Mouse (Mus musculus): Measurements from ENCODE around the gene Ralgapa1.
A peak's percentile ranks its signal among the peaks of the same experiment; 100 is the strongest.

Ralgapa1 gene

DNA sequence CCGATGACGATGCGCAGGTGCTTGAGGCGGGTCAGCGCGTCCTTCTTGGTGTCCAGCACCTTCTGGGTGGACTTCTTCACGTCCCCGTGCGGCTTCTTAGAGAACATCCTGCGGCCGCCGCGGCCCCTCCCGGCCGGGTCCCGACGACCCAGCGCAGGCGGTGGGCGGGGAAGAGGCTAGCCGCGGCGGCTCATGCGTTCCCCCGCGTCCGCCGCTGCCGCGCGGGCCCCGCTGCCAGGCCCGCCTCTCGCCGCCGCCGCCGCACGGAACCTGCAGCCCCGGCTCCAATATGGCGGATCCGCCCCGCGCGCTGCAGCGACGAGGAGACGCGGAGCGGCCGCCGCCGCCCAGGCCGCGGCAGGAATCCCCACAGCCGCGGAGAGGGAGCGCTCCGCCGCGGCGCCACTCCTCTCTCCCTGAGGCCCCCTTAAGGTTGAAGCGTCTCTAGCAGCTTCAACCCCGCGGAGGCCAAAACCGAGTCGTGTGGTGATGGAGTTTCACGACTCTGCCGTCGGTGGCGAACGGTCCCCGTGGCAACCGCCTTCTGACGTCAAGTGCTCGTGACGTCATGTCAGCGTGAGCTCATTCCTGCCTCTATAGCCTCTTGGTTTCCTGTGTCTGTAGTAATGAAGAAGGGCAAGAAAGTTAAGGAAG is at the start of gene Ralgapa1:
Ralgapa1 (minus strand) TSS at position 507 of the 654 bp plus-strand sequence.
- peak; percentile 84 for DNase-seq (ENCODE audit: low read depth)

- DNase-seq (ENCODE audit: low read depth): no peak
These were observed 48.8 kb upstream of the Ralgapa1 start for GRCm38 (mm10) chr12:55869622-55870322.

DNA sequence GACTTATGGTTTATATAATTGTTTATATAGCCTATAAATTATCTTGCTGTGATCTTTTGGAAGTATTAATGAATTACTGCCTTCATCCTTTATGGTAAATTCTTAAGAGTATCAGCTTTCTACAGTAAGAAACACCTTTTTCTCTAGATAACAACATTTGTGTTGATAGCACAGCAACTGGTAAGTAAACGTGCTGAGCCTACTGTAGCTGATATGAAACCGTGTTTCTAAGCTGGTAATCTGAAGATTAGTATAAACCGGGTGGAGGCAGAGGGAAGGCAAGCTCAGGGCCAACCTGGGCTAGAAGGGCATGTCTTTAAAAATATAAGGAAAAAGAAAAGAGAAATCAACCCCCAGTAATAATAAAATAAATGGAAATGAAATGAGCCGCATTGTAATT is 46.8 kb upstream of the Ralgapa1 start:
- no peak for DNase-seq (ENCODE audit: low read depth)

- no peak for DNase-seq (ENCODE audit: low read depth)
These were observed 39.7 kb upstream of the Ralgapa1 start for GRCm38 (mm10) chr12:55860631-55861030.

GRCm38 (mm10) chr12:55859409-55860349 is 38.7 kb upstream of the Ralgapa1 start:
- DNase-seq (ENCODE audit: low read depth): peak; percentile 54

DNA sequence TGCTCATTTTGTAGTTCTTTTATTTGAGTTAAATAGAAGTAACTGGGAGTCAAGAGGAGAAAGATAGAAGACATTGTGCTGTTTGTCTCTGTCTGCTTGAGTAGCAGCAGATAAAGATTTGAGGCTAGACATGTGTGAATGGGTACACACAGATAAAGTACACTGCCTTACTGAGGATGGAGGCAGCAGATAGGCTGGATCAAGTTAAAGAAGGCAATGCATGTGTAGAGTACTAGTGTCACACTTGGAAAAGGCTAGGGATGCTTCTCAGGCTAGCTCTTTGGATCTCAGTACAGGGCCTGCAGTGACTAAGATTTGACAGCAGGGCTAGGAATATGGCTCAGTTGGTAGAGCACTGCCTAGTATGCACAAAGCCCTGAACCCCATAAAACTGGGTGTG is 29.7 kb upstream of the Ralgapa1 start:
- peak; percentile 43 for DNase-seq (ENCODE audit: low read depth)

GRCm38 (mm10) chr12:55847851-55848250 is 26.9 kb upstream of the Ralgapa1 start:
- no peak for DNase-seq (ENCODE audit: low read depth)

GRCm38 (mm10) chr12:55846741-55847140 is 25.8 kb upstream of the Ralgapa1 start:
- DNase-seq (ENCODE audit: low read depth): peak; percentile 45

- no peak for DNase-seq (ENCODE audit: low read depth)
These were observed 16.5 kb upstream of the Ralgapa1 start for GRCm38 (mm10) chr12:55837495-55837894.

DNA sequence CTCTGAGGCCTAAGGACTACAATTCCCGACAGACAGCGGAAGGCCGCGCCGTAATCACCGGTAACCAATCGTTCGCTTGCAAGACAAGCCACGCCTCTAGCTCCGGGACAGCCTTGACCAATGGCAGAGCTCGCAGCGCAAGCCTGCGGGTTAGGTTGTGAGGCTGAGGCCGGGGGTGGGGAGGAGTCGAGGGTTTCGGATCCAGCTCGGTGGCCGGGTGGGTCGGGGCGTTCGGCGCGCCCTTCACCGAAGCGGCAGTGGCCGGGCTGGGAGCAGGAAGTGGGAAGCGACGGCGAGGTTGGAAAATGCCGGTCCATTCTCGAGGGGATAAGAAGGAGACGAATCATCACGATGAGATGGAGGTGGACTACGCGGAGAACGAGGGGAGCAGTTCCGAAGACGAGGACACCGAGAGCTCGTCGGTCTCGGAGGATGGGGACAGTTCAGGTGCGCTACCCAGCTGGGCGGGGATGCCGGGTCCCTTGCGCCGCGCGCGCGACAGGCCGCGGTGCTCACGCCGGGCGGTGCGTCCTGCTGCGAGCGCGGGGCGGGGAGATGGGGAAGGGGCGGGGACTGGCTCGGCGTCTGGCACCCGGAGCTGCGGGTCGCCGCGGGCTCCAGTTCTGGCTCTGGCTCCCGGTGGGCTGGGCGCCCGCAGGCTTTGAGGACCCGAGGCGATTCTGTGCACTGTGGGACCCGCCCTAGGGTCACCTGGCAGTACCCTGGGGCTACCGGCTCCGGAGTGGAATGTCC is 15.4 kb upstream of the Ralgapa1 start, which contains the start of gene Brms1l:
Brms1l (plus strand) TSS at position 126 of the 753 bp plus-strand sequence.
- peak; percentile 95 for DNase-seq (ENCODE audit: low read depth)

- DNase-seq (ENCODE audit: low read depth): no peak
These were observed 14.9 kb upstream of the Ralgapa1 start for GRCm38 (mm10) chr12:55835857-55836198.

- DNase-seq (ENCODE audit: low read depth): no peak
These were observed 13.9 kb upstream of the Ralgapa1 start for GRCm38 (mm10) chr12:55834891-55835290.

- no peak for DNase-seq (ENCODE audit: low read depth)
These were observed 13.1 kb upstream of the Ralgapa1 start for GRCm38 (mm10) chr12:55833906-55834625.

- DNase-seq (ENCODE audit: low read depth): no peak
These were observed 12.0 kb upstream of the Ralgapa1 start for GRCm38 (mm10) chr12:55832961-55833360.

DNA sequence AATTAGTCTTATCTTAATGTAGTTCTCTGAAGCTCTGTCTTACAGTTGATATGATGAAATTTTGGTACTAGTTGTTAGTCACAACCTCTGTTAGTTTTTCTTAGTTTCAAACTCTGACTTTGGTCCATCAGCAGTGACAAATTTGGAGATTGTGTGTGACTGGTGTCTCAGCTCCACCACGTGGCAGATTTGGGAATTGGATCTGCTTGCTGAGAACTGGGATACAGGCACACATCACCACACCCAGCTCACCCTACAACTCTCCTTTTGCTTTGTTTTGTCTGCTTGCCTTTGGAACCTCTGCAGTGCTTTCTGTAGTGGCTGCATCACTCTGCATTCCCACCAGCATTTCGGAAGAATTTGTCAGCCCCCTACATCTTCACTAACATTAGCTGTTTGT is 10.1 kb upstream of the Ralgapa1 start:
- DNase-seq (ENCODE audit: low read depth): peak; percentile 54

- DNase-seq (ENCODE audit: low read depth): no peak
These were observed 4.6 kb upstream of the Ralgapa1 start for GRCm38 (mm10) chr12:55825537-55825936.

- DNase-seq (ENCODE audit: low read depth): no peak
These were observed 3.1 kb upstream of the Ralgapa1 start for GRCm38 (mm10) chr12:55824027-55824426.

DNA sequence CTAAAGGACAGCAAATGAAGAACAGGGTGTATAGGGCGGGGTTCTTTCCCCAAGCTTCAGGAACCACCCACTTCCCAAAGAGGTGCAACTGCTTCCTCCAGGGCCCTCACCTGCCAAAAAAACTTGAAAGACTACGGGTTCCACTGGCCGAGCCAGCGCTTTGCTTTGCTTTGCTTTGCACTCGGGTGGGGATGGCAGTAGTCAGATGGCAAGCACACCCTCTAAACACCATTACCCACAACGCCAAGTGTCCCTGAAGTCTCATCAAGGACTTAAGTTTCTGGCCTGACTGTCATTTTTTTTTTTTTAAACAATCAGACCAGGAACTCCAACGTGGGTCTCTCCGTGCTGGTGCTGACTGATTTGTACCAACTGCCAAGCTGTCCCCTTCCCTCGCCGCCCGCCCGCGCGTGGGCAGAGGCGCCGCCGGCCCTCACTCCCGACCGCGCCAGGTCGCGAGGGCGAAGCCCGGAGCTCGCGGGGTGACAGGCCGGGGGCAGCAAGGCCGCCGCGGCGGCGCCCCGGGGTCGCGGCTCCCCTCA is 777 bp downstream of the Ralgapa1 start:
- DNase-seq (ENCODE audit: low read depth): peak; percentile 38

GRCm38 (mm10) chr12:55816488-55816887 is 4.5 kb downstream of the Ralgapa1 start:
- DNase-seq (ENCODE audit: low read depth): no peak

- DNase-seq (ENCODE audit: low read depth): no peak
These were observed 15.9 kb downstream of the Ralgapa1 start for GRCm38 (mm10) chr12:55805035-55805434.

GRCm38 (mm10) chr12:55801131-55801530 is 19.8 kb downstream of the Ralgapa1 start:
- DNase-seq (ENCODE audit: low read depth): no peak
